Mouse (Mus musculus): ENCODE data around the gene Rnf150. TPM values are rescaled to one million over a fixed set of nuclear protein-coding genes. Genes with fewer than 3 reads are reported as not detected.
"Not testable (repeated sequence)": the region's sequence is repeated elsewhere in the genome, so short reads cannot be mapped to it uniquely, and the experiment has no call there.

Rnf150 gene
- total RNA-seq, 2 experiments from 2014 or later: 26.0 to 34.8 TPM

- intact Hi-C loops (cut with DNase I): no loop called here
- no peak overlapping the region for H3K27ac ChIP-seq
- no peak overlapping the region for H3K4me3 ChIP-seq
- no peak for TF ChIP-seq CTCF (IDR thresholded peaks at IDR 0.05)
- no peak for DNase-seq
Measured at GRCm38 (mm10) chr8:83076621-83077020, 213.5 kb downstream of the Rnf150 start.

DNA sequence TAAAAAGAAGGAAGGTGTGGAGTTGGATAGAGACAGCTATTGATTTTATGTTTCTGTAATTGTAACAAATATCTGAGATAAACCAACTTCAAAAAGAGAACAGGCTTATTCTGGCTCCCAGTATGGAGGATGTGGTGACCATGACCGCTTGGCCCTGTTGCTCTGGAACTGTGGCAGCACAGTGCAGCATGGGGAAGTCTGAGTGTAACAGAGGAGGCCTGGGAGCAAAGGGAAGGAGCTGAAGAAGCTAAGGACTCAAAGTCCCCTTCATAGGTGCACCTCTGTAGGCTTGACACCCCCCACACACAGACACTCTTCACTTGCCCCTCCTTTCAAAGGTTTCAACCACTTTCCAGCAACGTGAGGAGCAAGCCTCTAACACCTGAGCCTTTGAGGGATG, 214.2 kb downstream of the Rnf150 start:
- intact Hi-C loops (cut with DNase I): no loop called here
- Histone ChIP-seq H3K27ac (no peak overlapping the region), H3K4me3 (no peak overlapping the region)
- no peak for TF ChIP-seq CTCF (IDR thresholded peaks at IDR 0.05)
- DNase-seq: no peak

GRCm38 (mm10) chr8:83078701-83079533, 215.8 kb downstream of the Rnf150 start:
- Histone ChIP-seq H3K27ac (no peak overlapping the region), H3K4me3 (no peak overlapping the region)
- intact Hi-C loops (cut with DNase I): no loop called here
- DNase-seq: no peak
- TF ChIP-seq CTCF (IDR thresholded peaks at IDR 0.05): no peak

GRCm38 (mm10) chr8:83079534-83079844, 216.3 kb downstream of the Rnf150 start:
- no peak for DNase-seq
- no peak for TF ChIP-seq CTCF (IDR thresholded peaks at IDR 0.05)
- H3K27ac ChIP-seq: no peak overlapping the region
- no peak overlapping the region for H3K4me3 ChIP-seq
- intact Hi-C loops (cut with DNase I): no loop called here

GRCm38 (mm10) chr8:83081266-83081665, 218.1 kb downstream of the Rnf150 start:
- no peak overlapping the region for H3K27ac ChIP-seq
- intact Hi-C loops (cut with DNase I): no loop called here
- DNase-seq: no peak
- H3K4me3 ChIP-seq: no peak overlapping the region
- no peak for TF ChIP-seq CTCF (IDR thresholded peaks at IDR 0.05)

- intact Hi-C loops (cut with DNase I); DNase-seq; H3K27ac ChIP-seq; H3K4me3 ChIP-seq: not testable (repeated sequence)
Measured at GRCm38 (mm10) chr8:83081806-83082205, 218.7 kb downstream of the Rnf150 start.

DNA sequence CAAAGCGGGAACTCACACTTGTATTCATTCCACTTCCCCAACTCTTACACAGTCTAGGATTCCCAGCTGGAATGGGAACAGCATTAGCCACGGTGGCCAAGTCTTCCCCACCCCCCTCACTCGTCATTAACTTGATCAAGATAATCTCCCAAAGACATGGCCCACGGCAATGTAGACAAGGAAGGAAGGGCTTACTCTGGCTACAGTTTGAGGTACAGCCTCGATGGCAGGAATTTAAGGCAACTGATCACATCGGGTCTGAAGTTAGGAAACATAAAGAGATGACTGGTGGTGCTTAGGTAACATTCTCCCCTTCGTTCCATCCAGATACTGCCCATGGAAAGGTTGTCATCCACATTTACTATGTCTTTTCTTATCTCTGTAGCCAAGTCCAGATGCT, 219.1 kb downstream of the Rnf150 start:
- H3K4me3 ChIP-seq: no peak overlapping the region
- no peak for TF ChIP-seq CTCF (IDR thresholded peaks at IDR 0.05)
- intact Hi-C loops (cut with DNase I): no loop called here

GRCm38 (mm10) chr8:83083452-83083851, 220.3 kb downstream of the Rnf150 start:
- Histone ChIP-seq H3K27ac (no peak overlapping the region), H3K4me3 (no peak overlapping the region)
- TF ChIP-seq CTCF (IDR thresholded peaks at IDR 0.05): no peak
- intact Hi-C loops (cut with DNase I): no loop called here
- no peak for DNase-seq

More for the DNA sequence above, 219.1 kb downstream of the Rnf150 start:
- no peak overlapping the region for H3K27ac ChIP-seq
- DNase-seq: no peak

DNA sequence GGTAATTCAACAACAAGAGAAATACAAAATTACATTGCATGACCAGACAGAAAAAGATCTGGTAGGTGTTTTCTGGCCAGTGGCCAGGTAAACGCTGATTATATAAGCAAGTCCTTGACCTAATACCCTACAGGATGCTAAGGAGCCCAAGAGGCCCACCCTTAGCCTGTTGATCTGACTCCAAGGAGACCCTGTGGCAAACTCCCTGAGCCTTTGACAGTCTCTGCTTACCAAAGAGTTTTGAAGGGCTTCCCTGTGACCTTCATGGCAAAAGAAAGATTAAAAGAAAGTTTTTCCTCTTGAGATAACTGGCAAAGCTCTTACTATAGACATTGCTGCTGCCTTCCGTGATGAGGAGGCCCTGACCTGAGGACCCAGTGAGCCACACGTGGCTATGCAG, 222.4 kb downstream of the Rnf150 start:
- intact Hi-C loops (cut with DNase I): no loop called here
- Histone ChIP-seq H3K27ac (no peak overlapping the region; the same call in 1 of the 2 replicates), H3K4me3 (no peak overlapping the region)
- no peak for DNase-seq
- no peak for TF ChIP-seq CTCF (IDR thresholded peaks at IDR 0.05)

GRCm38 (mm10) chr8:83086625-83087024, 223.5 kb downstream of the Rnf150 start:
- no peak overlapping the region for H3K4me3 ChIP-seq
- TF ChIP-seq CTCF (IDR thresholded peaks at IDR 0.05): no peak
- H3K27ac ChIP-seq: 0 out of 2 replicates have a peak overlapping the region, but pooled peaks have one; percentile 6
- DNase-seq: no peak
- intact Hi-C loops (cut with DNase I): no loop called here

GRCm38 (mm10) chr8:83087604-83088003, 224.4 kb downstream of the Rnf150 start:
- intact Hi-C loops (cut with DNase I): loop anchor here (2.0 kb wide), 1 partner anchor 313 kb away; the partner anchor contains the start of gene Zfp330
- H3K27ac ChIP-seq: no peak overlapping the region
- no peak overlapping the region for H3K4me3 ChIP-seq
- no peak for DNase-seq
- peak; percentile 42 for TF ChIP-seq CTCF (IDR thresholded peaks at IDR 0.05)

DNA sequence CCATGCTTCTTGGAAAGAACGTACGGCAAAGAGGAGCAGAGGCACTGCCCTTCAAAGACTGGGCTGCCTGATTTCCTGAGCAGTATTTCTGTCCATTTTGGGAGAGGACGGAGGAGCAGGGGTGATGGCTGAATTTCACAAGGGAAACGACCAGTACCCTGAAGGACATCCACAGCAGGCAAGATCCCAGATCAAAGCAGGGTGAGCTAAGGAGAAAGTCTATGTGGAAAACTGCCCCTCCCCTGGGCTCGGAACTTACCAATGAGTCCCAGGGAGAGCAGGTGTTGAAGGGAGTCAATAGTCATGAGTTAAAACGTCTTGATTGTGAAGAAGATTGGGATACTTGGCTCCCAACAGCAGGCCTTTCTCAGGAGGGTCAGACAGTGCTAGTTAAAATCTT, 225.0 kb downstream of the Rnf150 start:
- no peak overlapping the region for H3K4me3 ChIP-seq
- intact Hi-C loops (cut with DNase I): loop anchor here (2.0 kb wide), 1 partner anchor 313 kb away; the partner anchor contains the start of gene Zfp330
- no peak for TF ChIP-seq CTCF (IDR thresholded peaks at IDR 0.05)
- H3K27ac ChIP-seq: no peak overlapping the region; the same call in 1 of the 2 replicates
- no peak for DNase-seq

DNA sequence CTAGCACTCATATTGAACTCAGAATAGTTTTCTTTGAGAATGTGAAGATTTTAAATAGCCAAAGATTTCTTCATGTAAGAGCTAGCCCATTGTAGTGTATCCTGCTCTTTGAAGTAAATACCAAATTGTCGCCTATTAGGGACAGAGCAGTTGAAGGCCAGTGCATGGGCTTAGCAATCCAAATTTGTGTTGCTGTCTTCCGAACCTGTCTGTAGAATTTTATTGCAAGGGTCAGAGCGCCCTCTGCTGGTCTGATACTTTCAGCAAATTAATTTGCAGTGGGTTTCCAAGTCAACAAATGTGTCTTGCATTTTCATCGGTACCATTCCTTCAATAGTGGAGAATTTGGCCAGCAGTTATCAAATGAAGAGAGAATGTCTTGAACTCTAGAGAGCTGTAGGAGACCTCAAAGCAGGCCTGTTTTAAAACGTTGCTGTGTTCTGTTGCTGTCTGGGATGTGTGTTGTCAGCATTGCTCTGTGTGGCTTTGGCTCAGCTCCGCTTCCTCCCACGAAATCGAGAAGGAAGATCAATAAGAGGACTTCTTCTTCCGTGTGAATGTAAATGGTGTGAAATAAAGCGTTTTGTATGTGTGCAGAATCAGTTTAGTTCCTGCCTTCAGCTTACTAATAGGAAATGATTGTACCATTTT, 226.3 kb downstream of the Rnf150 start:
- no peak overlapping the region for H3K27ac ChIP-seq
- intact Hi-C loops (cut with DNase I): loop anchor here (1.0 to 2.0 kb wide), 2 partner anchors 226 to 315 kb away; partner anchors contain the start of genes Rnf150 and Zfp330
- peak; percentile 87 for DNase-seq

More for the DNA sequence above, 226.3 kb downstream of the Rnf150 start:
- TF ChIP-seq CTCF (IDR thresholded peaks at IDR 0.05): peak; percentile 87
- no peak overlapping the region for H3K4me3 ChIP-seq
